8 mouse cellular contexts compared by ENCODE assay signal in genomic region chr2:170877515-170877914, GRCm38 (mm10).
DNase-seq lines count a peak whose midpoint lies in the region; ATAC-seq and TF ChIP-seq lines count a peak whose summit lies in the region.

No protein-coding gene starts in this region.

- no peak overlapping the region for H3K4me3 ChIP-seq in forebrain, postnatal 0 days (ENCODE audit: low read depth, low read length)
- H3K4me3 ChIP-seq in hindbrain, embryonic 10.5 days, result no peak overlapping the region

- no peak overlapping the region for H3K9ac ChIP-seq in forebrain, postnatal 0 days

- no peak overlapping the region for H3K27ac ChIP-seq in forebrain, postnatal 0 days (ENCODE audit: low read depth, low read length)
- no peak overlapping the region for H3K27ac ChIP-seq in hindbrain, embryonic 10.5 days

- no peaks in the 10 kb centered on the region for H3K4me1 ChIP-seq in forebrain, postnatal 0 days (ENCODE audit: insufficient read depth)
- peaks cover 20% of the 10 kb centered on the region for H3K4me1 ChIP-seq in hindbrain, embryonic 10.5 days (replicated peaks)

- no peak overlapping the region for H3K4me2 ChIP-seq in forebrain, postnatal 0 days (ENCODE audit: low read depth)

- H3K36me3 ChIP-seq in forebrain, postnatal 0 days (ENCODE audit: insufficient read depth), result no peaks in the 10 kb centered on the region
- H3K36me3 ChIP-seq in hindbrain, embryonic 10.5 days, result no peaks in the 10 kb centered on the region

- peak; percentile 88 for DNase-seq in MN1 (ENCODE audit: low spot score)
- DNase-seq in cerebellum, adult 18-20 months, result peak; percentile 76 to 82
- DNase-seq in forebrain, postnatal 0 days, result peak; percentile 93
- DNase-seq in hindbrain, embryonic 10.5 days (ENCODE audit: low spot score), result peak; percentile 87
- peak; percentile 65 to 81 for DNase-seq in layer of hippocampus, adult 8-10 months (ENCODE audit: low spot score in 2 of 2)
- DNase-seq in lung, postnatal 10 days, result peak; percentile 87
- peak; percentile 88 for DNase-seq in retina, postnatal 1 day
- DNase-seq in urinary bladder, adult 2 months (ENCODE audit: low spot score), result peak; percentile 59

- 2% methylated on average over 4 of the region's 4 CpGs for WGBS in forebrain, postnatal 0 days
- WGBS in hindbrain, embryonic 10.5 days, result 1% methylated on average over 4 of the region's 4 CpGs

- TF ChIP-seq CTCF in forebrain, postnatal 0 days (IDR thresholded peaks at IDR 0.05; ENCODE audit: low read depth), result peak; percentile 93

- peak; percentile 65 for ATAC-seq in forebrain, postnatal 0 days

- no peaks in the 10 kb centered on the region for H3K27me3 ChIP-seq in forebrain, postnatal 0 days (ENCODE audit: insufficient read depth, low read length)
- H3K27me3 ChIP-seq in hindbrain, embryonic 10.5 days (ENCODE audit: insufficient read depth, poor library complexity, severe bottlenecking), result peaks cover 7% of the 10 kb centered on the region; the same call in 1 of the 2 replicates

- H3K9me3 ChIP-seq in forebrain, postnatal 0 days (ENCODE audit: low read length), result no peaks in the 10 kb centered on the region
- no peaks in the 10 kb centered on the region for H3K9me3 ChIP-seq in hindbrain, embryonic 10.5 days
